12 mouse cellular contexts compared by ENCODE assay signal in genomic region chr4:141311908-141312307, GRCm38 (mm10). TPM values are rescaled to one million over a fixed set of nuclear protein-coding genes. Genes with fewer than 3 reads are reported as not detected.
DNase-seq lines count a peak whose midpoint lies in the region; ATAC-seq and TF ChIP-seq lines count a peak whose summit lies in the region.
"Had no signal": no experiment of that assay in that cellular context is flagged by ENCODE, and none has a peak within 500 bp of the region (broad histone marks: within the 10 kb centered on the region; RNA-seq: fewer than 3 reads in every experiment).

No protein-coding gene starts in this region.

- TF ChIP-seq CTCF in heart, adult 2 months (IDR thresholded peaks at IDR 0.05): no peak
- TF ChIP-seq CTCF in kidney, postnatal 0 days (IDR thresholded peaks at IDR 0.05; ENCODE audit: low read depth): no peak
- TF ChIP-seq CTCF in midbrain, postnatal 0 days (IDR thresholded peaks at IDR 0.05): no peak

- no peak for ATAC-seq in kidney, postnatal 0 days (replicated peaks; ENCODE audit: low FRiP score, low read depth)
- ATAC-seq in intestine, embryonic 16.5 days: no peak
- no peak; the same call in 1 of the 2 replicates for ATAC-seq in midbrain, postnatal 0 days (ENCODE audit: low FRiP score)
- ATAC-seq in forebrain, embryonic 12.5 days (ENCODE audit: low FRiP score): no peak
- ATAC-seq: Patski had no signal

- H3K36me3 ChIP-seq in heart, adult 2 months (ENCODE audit: control insufficient read depth, insufficient read depth, low read length): peaks cover 9% of the 10 kb centered on the region
- H3K36me3 ChIP-seq in kidney, postnatal 0 days (ENCODE audit: insufficient read depth, low read length): peaks cover 15% of the 10 kb centered on the region; the same call in 1 of the 2 replicates
- no peaks in the 10 kb centered on the region for H3K36me3 ChIP-seq in intestine, embryonic 16.5 days (ENCODE audit: control insufficient read depth, insufficient read depth, low read length)
- H3K36me3 ChIP-seq in midbrain, postnatal 0 days (ENCODE audit: insufficient read depth, low read length): no peaks in the 10 kb centered on the region
- H3K36me3 ChIP-seq in forebrain, embryonic 12.5 days (replicated peaks): no peaks in the 10 kb centered on the region
- H3K36me3 ChIP-seq: liver, embryonic 15.5 days had no signal

- H3K9ac ChIP-seq in heart, adult 2 months (ENCODE audit: low read depth, low read length): no peak overlapping the region
- no peak overlapping the region for H3K9ac ChIP-seq in kidney, postnatal 0 days (ENCODE audit: low read depth, low read length)
- H3K9ac ChIP-seq in intestine, embryonic 16.5 days (ENCODE audit: low read depth, low read length): peak overlapping the region; percentile 31; the same call in 1 of the 2 replicates
- 0 out of 2 replicates have a peak overlapping the region, but pooled peaks have one; percentile 19 for H3K9ac ChIP-seq in midbrain, postnatal 0 days (replicated peaks; ENCODE audit: low read length, poor library complexity, severe bottlenecking)
- H3K9ac ChIP-seq in forebrain, embryonic 12.5 days: no peak overlapping the region
- H3K9ac ChIP-seq: liver, embryonic 15.5 days had no signal

- H3K27ac ChIP-seq in heart, adult 2 months: peak overlapping the region; percentile 23
- peak overlapping the region; percentile 73 for H3K27ac ChIP-seq in kidney, postnatal 0 days
- peak overlapping the region; percentile 77 for H3K27ac ChIP-seq in intestine, embryonic 16.5 days (ENCODE audit: low read length)
- H3K27ac ChIP-seq in midbrain, postnatal 0 days (ENCODE audit: low read depth, low read length): no peak overlapping the region
- H3K27ac ChIP-seq in forebrain, embryonic 12.5 days: no peak overlapping the region
- H3K27ac ChIP-seq: liver, embryonic 15.5 days had no signal

- TF ChIP-seq EP300 in heart, adult 2 months (IDR thresholded peaks at IDR 0.05; ENCODE audit: insufficient read depth, low read depth, low read length): no peak

- intact Hi-C loops in heart, adult 2 months (cut with DNase I): no loop called here
- intact Hi-C loops in heart, postnatal 36 days (cut with DNase I): loop anchor here (2.0 kb wide), 1 partner anchor 37 kb away; no protein-coding TSS in a partner anchor

- H3K4me3 ChIP-seq in heart, adult 2 months: no peak overlapping the region
- H3K4me3 ChIP-seq in kidney, postnatal 0 days (replicated peaks; ENCODE audit: low read depth, low read length): no peak overlapping the region
- H3K4me3 ChIP-seq in intestine, embryonic 16.5 days (ENCODE audit: low read length): no peak overlapping the region
- H3K4me3 ChIP-seq in midbrain, postnatal 0 days (ENCODE audit: low read depth, low read length): no peak overlapping the region
- no peak overlapping the region for H3K4me3 ChIP-seq in forebrain, embryonic 12.5 days (replicated peaks)
- H3K4me3 ChIP-seq: erythroblast, embryonic 14.5 days; liver, embryonic 15.5 days had no signal

- H3K4me1 ChIP-seq in heart, adult 2 months (ENCODE audit: control insufficient read depth, insufficient read depth, low read length): peaks cover 36% of the 10 kb centered on the region
- peaks cover 41% of the 10 kb centered on the region for H3K4me1 ChIP-seq in kidney, postnatal 0 days (replicated peaks; ENCODE audit: insufficient read depth, low read length)
- peaks cover 60% of the 10 kb centered on the region for H3K4me1 ChIP-seq in intestine, embryonic 16.5 days (ENCODE audit: control insufficient read depth, insufficient read depth, low read length)
- H3K4me1 ChIP-seq in midbrain, postnatal 0 days (ENCODE audit: insufficient read depth, low read length): peaks cover 5% of the 10 kb centered on the region; the same call in 1 of the 2 replicates
- H3K4me1 ChIP-seq in forebrain, embryonic 12.5 days: peaks cover 51% of the 10 kb centered on the region

- H3K9me3 ChIP-seq in kidney, postnatal 0 days (replicated peaks; ENCODE audit: low read length): no peaks in the 10 kb centered on the region
- H3K9me3 ChIP-seq in intestine, embryonic 16.5 days (ENCODE audit: control insufficient read depth, low read length): no peaks in the 10 kb centered on the region
- no peaks in the 10 kb centered on the region for H3K9me3 ChIP-seq in midbrain, postnatal 0 days (ENCODE audit: low read length)
- no peaks in the 10 kb centered on the region for H3K9me3 ChIP-seq in forebrain, embryonic 12.5 days
- H3K9me3 ChIP-seq: liver, embryonic 15.5 days had no signal

- TF ChIP-seq POLR2A in heart, adult 2 months (IDR thresholded peaks at IDR 0.05; ENCODE audit: insufficient read depth, low read depth, low read length): no peak

- no peaks in the 10 kb centered on the region; the same call in 1 of the 2 replicates for H3K79me2 ChIP-seq in heart, adult 2 months (replicated peaks; ENCODE audit: control insufficient read depth, insufficient read depth, low read length)

- H3K4me2 ChIP-seq in kidney, postnatal 0 days (ENCODE audit: low read length): 0 out of 2 replicates have a peak overlapping the region, but pooled peaks have one; percentile 1
- H3K4me2 ChIP-seq in intestine, embryonic 16.5 days (ENCODE audit: low read depth, low read length): 0 out of 2 replicates have a peak overlapping the region, but pooled peaks have one; percentile 17
- H3K4me2 ChIP-seq in midbrain, postnatal 0 days (ENCODE audit: low read depth, low read length, poor library complexity, severe bottlenecking): no peak overlapping the region
- H3K4me2 ChIP-seq in forebrain, embryonic 12.5 days: no peak overlapping the region
- H3K4me2 ChIP-seq: liver, embryonic 15.5 days had no signal

- no peak for DNase-seq in heart, adult 2 months
- no peak for DNase-seq in heart, postnatal 36 days
- DNase-seq in kidney, postnatal 0 days (ENCODE audit: low spot score): no peak
- DNase-seq in kidney, postnatal 14 days: no peak
- DNase-seq in midbrain, postnatal 0 days (ENCODE audit: low spot score): no peak
- DNase-seq in ovary, adult 18-20 months (ENCODE audit: low spot score): no peak
- DNase-seq: cerebellum, postnatal 10 days had no signal

- H3K27me3 ChIP-seq in heart, adult 2 months (ENCODE audit: control insufficient read depth, insufficient read depth, low read length): no peaks in the 10 kb centered on the region
- no peaks in the 10 kb centered on the region for H3K27me3 ChIP-seq in kidney, postnatal 0 days (ENCODE audit: insufficient read depth, low read length)
- H3K27me3 ChIP-seq in intestine, embryonic 16.5 days (replicated peaks; ENCODE audit: control insufficient read depth, insufficient read depth, low read length): no peaks in the 10 kb centered on the region
- no peaks in the 10 kb centered on the region for H3K27me3 ChIP-seq in midbrain, postnatal 0 days (ENCODE audit: insufficient read depth, low read length)
- peaks cover 1% of the 10 kb centered on the region for H3K27me3 ChIP-seq in forebrain, embryonic 12.5 days
- H3K27me3 ChIP-seq: liver, embryonic 15.5 days; Patski had no signal

- 77% methylated on average over 2 of the region's 2 CpGs for WGBS in heart, adult 2 months
- 67% methylated on average over 2 of the region's 2 CpGs for WGBS in kidney, postnatal 0 days
- 62% methylated on average over 2 of the region's 2 CpGs for WGBS in intestine, embryonic 16.5 days
- WGBS in midbrain, postnatal 0 days: 47% methylated on average over 2 of the region's 2 CpGs
- WGBS in forebrain, embryonic 12.5 days: 76% methylated on average over 2 of the region's 2 CpGs

RNA-seq across cellular contexts. Expression of gene Epha2, which starts 10.9 kb away (rescaled TPM):
- 1 to 10 TPM; 5.5 to 7.7 TPM for total RNA-seq in heart, adult 2 months (2021)
- polyA plus RNA-seq in heart, adult 2 months (2012; rRNA removed): 7.0 and 8.7 TPM in 2 replicates
- 1 to 10 TPM; 5.4 to 7.0 TPM for total RNA-seq in heart, postnatal 36 days (2021)
- 5.6 and 5.8 TPM in 2 replicates for polyA plus RNA-seq in kidney, postnatal 0 days (2015; fragmentation: Nextera tagmentation; extraction: Ambion mirVana)
- polyA plus RNA-seq in intestine, embryonic 16.5 days (2015; fragmentation: Nextera tagmentation; extraction: Ambion mirVana): 7.6 and 8.5 TPM in 2 replicates
- 3.1 and 3.2 TPM in 2 replicates for total RNA-seq in midbrain, postnatal 0 days (2014; rRNA removed)
- polyA plus RNA-seq in midbrain, postnatal 0 days (2015; fragmentation: Nextera tagmentation; extraction: Ambion mirVana): 0.27 and 0.30 TPM in 2 replicates
- polyA plus RNA-seq in forebrain, embryonic 12.5 days (2016; fragmentation: Nextera tagmentation; extraction: Ambion mirVana): 1.9 and 2.0 TPM in 2 replicates
- polyA plus RNA-seq: erythroblast, embryonic 14.5 days had no signal

RNA-seq across cellular contexts. Expression of gene Fam131c, which starts 56.1 kb away (rescaled TPM):
- 1 to 10 TPM; 2.0 to 2.2 TPM for total RNA-seq in heart, adult 2 months (2021)
- 0.29 and 2.9 TPM in 2 replicates for polyA plus RNA-seq in heart, adult 2 months (2012; rRNA removed)
- 1 to 10 TPM; 1.6 to 1.7 TPM for total RNA-seq in heart, postnatal 36 days (2021)
- polyA plus RNA-seq in kidney, postnatal 0 days (2015; fragmentation: Nextera tagmentation; extraction: Ambion mirVana): 2.8 and 3.1 TPM in 2 replicates
- polyA plus RNA-seq in intestine, embryonic 16.5 days (2015; fragmentation: Nextera tagmentation; extraction: Ambion mirVana): 1.5 and 1.6 TPM in 2 replicates
- total RNA-seq in midbrain, postnatal 0 days (2014; rRNA removed): 105 and 119 TPM in 2 replicates
- 56.7 and 60.2 TPM in 2 replicates for polyA plus RNA-seq in midbrain, postnatal 0 days (2015; fragmentation: Nextera tagmentation; extraction: Ambion mirVana)
- polyA plus RNA-seq in forebrain, embryonic 12.5 days (2016; fragmentation: Nextera tagmentation; extraction: Ambion mirVana): 1.00 and 1.1 TPM in 2 replicates
- polyA plus RNA-seq: erythroblast, embryonic 14.5 days had no signal

Comparison
In these comparisons a context has a peak if more than half of its experiments do, and no peak if none do; other contexts are left out.
1. H3K27ac ChIP-seq: peak in heart, adult 2 months (single experiment), kidney, postnatal 0 days (single experiment) and intestine, embryonic 16.5 days (single experiment); none in midbrain, postnatal 0 days (single experiment) and forebrain, embryonic 12.5 days (single experiment).
2. H3K9ac ChIP-seq: peak in intestine, embryonic 16.5 days (single experiment) and midbrain, postnatal 0 days (single experiment); none in heart, adult 2 months (single experiment), kidney, postnatal 0 days (single experiment) and forebrain, embryonic 12.5 days (single experiment).
3. H3K4me2 ChIP-seq: peak in kidney, postnatal 0 days (single experiment) and intestine, embryonic 16.5 days (single experiment); none in midbrain, postnatal 0 days (single experiment) and forebrain, embryonic 12.5 days (single experiment).
4. RNA of gene Fam131c, which starts 56.1 kb away (polyA plus RNA-seq): 56.7 to 60.2 TPM in midbrain, postnatal 0 days; 2.8 to 3.1 TPM in kidney, postnatal 0 days, 0.29 to 2.9 TPM in heart, adult 2 months, 1.5 to 1.6 TPM in intestine, embryonic 16.5 days and 1.00 to 1.1 TPM in forebrain, embryonic 12.5 days; every median in the first group is over 10 times any median in the second.